Mouse (Mus musculus): ENCODE measurements around the gene Pgam5. TPM values are rescaled to one million over a fixed set of nuclear protein-coding genes. Genes with fewer than 3 reads are reported as not detected.

The Pgam5 gene
- polyA plus RNA-seq, 1 experiment from 2014 or later: 87.3 TPM

- Histone ChIP-seq H3K4me2 (no peak overlapping the region), H3K4me1 (no peaks in the 10 kb centered on the region), H3K9ac (no peak overlapping the region), H3K27me3 (no peaks in the 10 kb centered on the region), H3K36me3 (replicated peaks) (no peaks in the 10 kb centered on the region), H3K27ac (no peak overlapping the region), H3K4me3 (replicated peaks) (no peak overlapping the region), H3K9me3 (no peaks in the 10 kb centered on the region)
- no peak for ATAC-seq (ENCODE audit: low FRiP score)
- WGBS: 91% methylated on average over 1 of the region's 1 CpGs
These were observed 7.2 kb upstream of the Pgam5 start for GRCm38 (mm10) chr5:110276910-110277309.

- H3K27me3 ChIP-seq: no peaks in the 10 kb centered on the region
- no peak overlapping the region for H3K4me3 ChIP-seq (replicated peaks)
- H3K36me3 ChIP-seq (replicated peaks): no peaks in the 10 kb centered on the region
- H3K4me1 ChIP-seq: no peaks in the 10 kb centered on the region
- H3K9ac ChIP-seq: no peak overlapping the region
- 86% methylated on average over 2 of the region's 2 CpGs for WGBS
- no peak overlapping the region for H3K27ac ChIP-seq
- H3K4me2 ChIP-seq: no peak overlapping the region
- ATAC-seq (ENCODE audit: low FRiP score): no peak
- H3K9me3 ChIP-seq: no peaks in the 10 kb centered on the region
These were observed 6.7 kb upstream of the Pgam5 start for GRCm38 (mm10) chr5:110276391-110276790.

GRCm38 (mm10) chr5:110274846-110275245, 5.1 kb upstream of the Pgam5 start:
- H3K36me3 ChIP-seq (replicated peaks): no peaks in the 10 kb centered on the region
- 68% methylated on average over 2 of the region's 2 CpGs for WGBS
- H3K4me3 ChIP-seq (replicated peaks): no peak overlapping the region

GRCm38 (mm10) chr5:110274147-110274546, 4.4 kb upstream of the Pgam5 start:
- Histone ChIP-seq H3K36me3 (replicated peaks) (no peaks in the 10 kb centered on the region), H3K9ac (no peak overlapping the region), H3K27ac (no peak overlapping the region), H3K4me2 (no peak overlapping the region), H3K4me3 (replicated peaks) (no peak overlapping the region), H3K27me3 (no peaks in the 10 kb centered on the region), H3K4me1 (peaks cover under 1% of the 10 kb centered on the region; the same call in 1 of the 2 replicates), H3K9me3 (no peaks in the 10 kb centered on the region)
- no peak for ATAC-seq (ENCODE audit: low FRiP score)
- 84% methylated on average over 4 of the region's 4 CpGs for WGBS

More at GRCm38 (mm10) chr5:110274846-110275245, 5.1 kb upstream of the Pgam5 start:
- Histone ChIP-seq H3K4me1 (no peaks in the 10 kb centered on the region), H3K27me3 (no peaks in the 10 kb centered on the region), H3K9ac (no peak overlapping the region), H3K4me2 (no peak overlapping the region), H3K27ac (no peak overlapping the region), H3K9me3 (no peaks in the 10 kb centered on the region)
- ATAC-seq (ENCODE audit: low FRiP score): no peak

GRCm38 (mm10) chr5:110270242-110270641, 529 bp upstream of the Pgam5 start:
- H3K4me2 ChIP-seq: no peak overlapping the region; the same call in 1 of the 2 replicates
- H3K9ac ChIP-seq: no peak overlapping the region
- H3K4me3 ChIP-seq (replicated peaks): no peak overlapping the region
- H3K4me1 ChIP-seq: peaks cover 9% of the 10 kb centered on the region
- H3K27me3 ChIP-seq: no peaks in the 10 kb centered on the region
- H3K36me3 ChIP-seq (replicated peaks): peaks cover 23% of the 10 kb centered on the region
- ATAC-seq (ENCODE audit: low FRiP score): peak; percentile 31; the same call in 1 of the 2 replicates
- H3K9me3 ChIP-seq: no peaks in the 10 kb centered on the region
- 90% methylated on average over 6 of the region's 6 CpGs for WGBS
- H3K27ac ChIP-seq: no peak overlapping the region

- Histone ChIP-seq H3K27me3 (no peaks in the 10 kb centered on the region), H3K9me3 (no peaks in the 10 kb centered on the region), H3K4me3 (replicated peaks) (no peak overlapping the region), H3K36me3 (replicated peaks) (peaks cover 45% of the 10 kb centered on the region), H3K4me1 (peaks cover 9% of the 10 kb centered on the region), H3K9ac (no peak overlapping the region), H3K27ac (no peak overlapping the region), H3K4me2 (no peak overlapping the region)
- WGBS: 94% methylated on average over 4 of the region's 4 CpGs
- no peak for ATAC-seq (ENCODE audit: low FRiP score)
These were observed 2.8 kb downstream of the Pgam5 start for GRCm38 (mm10) chr5:110266941-110267340.

GRCm38 (mm10) chr5:110244091-110244490, 25.6 kb downstream of the Pgam5 start:
- peaks cover 84% of the 10 kb centered on the region for H3K36me3 ChIP-seq (replicated peaks)
- no peaks in the 10 kb centered on the region for H3K4me1 ChIP-seq
- H3K27me3 ChIP-seq: no peaks in the 10 kb centered on the region
- no peak for ATAC-seq (ENCODE audit: low FRiP score)
- no peak overlapping the region for H3K27ac ChIP-seq
- no peak overlapping the region for H3K4me2 ChIP-seq
- WGBS: 81% methylated on average over 2 of the region's 2 CpGs
- H3K4me3 ChIP-seq (replicated peaks): no peak overlapping the region
- H3K9ac ChIP-seq: no peak overlapping the region
- H3K9me3 ChIP-seq: no peaks in the 10 kb centered on the region

- peaks cover 22% of the 10 kb centered on the region for H3K4me1 ChIP-seq
- no peak for ATAC-seq (ENCODE audit: low FRiP score)
- no peak overlapping the region for H3K9ac ChIP-seq
- peak overlapping the region; percentile 97; the same call in 1 of the 2 replicates for H3K4me3 ChIP-seq (replicated peaks)
- H3K9me3 ChIP-seq: no peaks in the 10 kb centered on the region
- 93% methylated on average over 6 of the region's 6 CpGs for WGBS
- H3K27ac ChIP-seq: no peak overlapping the region
- no peaks in the 10 kb centered on the region for H3K27me3 ChIP-seq
- H3K36me3 ChIP-seq (replicated peaks): peaks cover 27% of the 10 kb centered on the region
- peak overlapping the region; percentile 66 for H3K4me2 ChIP-seq
These were observed 37.4 kb downstream of the Pgam5 start for GRCm38 (mm10) chr5:110232346-110232745.

GRCm38 (mm10) chr5:110231638-110232037, 38.1 kb downstream of the Pgam5 start:
- H3K4me1 ChIP-seq: peaks cover 22% of the 10 kb centered on the region
- no peaks in the 10 kb centered on the region for H3K9me3 ChIP-seq
- H3K27me3 ChIP-seq: no peaks in the 10 kb centered on the region
- H3K36me3 ChIP-seq (replicated peaks): peaks cover 20% of the 10 kb centered on the region
- H3K4me2 ChIP-seq: peak overlapping the region; percentile 66
- no peak for ATAC-seq (ENCODE audit: low FRiP score)
- peak overlapping the region; percentile 95 for H3K9ac ChIP-seq
- WGBS: 49% methylated on average over 13 of the region's 13 CpGs
- peak overlapping the region; percentile 97 for H3K4me3 ChIP-seq (replicated peaks)
- H3K27ac ChIP-seq: no peak overlapping the region

- under 1% methylated on average over 80 of the region's 81 CpGs for WGBS
- no peaks in the 10 kb centered on the region for H3K27me3 ChIP-seq
- H3K4me2 ChIP-seq: peak within 1 kb of the TSS; percentile 66
- peaks cover 13% of the 10 kb centered on the region for H3K36me3 ChIP-seq (replicated peaks)
- peak within 1 kb of the TSS; percentile 97 for H3K4me3 ChIP-seq (replicated peaks)
- peak within 1 kb of the TSS; percentile 96 for H3K27ac ChIP-seq
- no peaks in the 10 kb centered on the region for H3K9me3 ChIP-seq
- peak; percentile 96 for ATAC-seq (ENCODE audit: low FRiP score)
- H3K4me1 ChIP-seq: peaks cover 22% of the 10 kb centered on the region
- peak within 1 kb of the TSS; percentile 95 for H3K9ac ChIP-seq
These were observed 38.8 kb downstream of the Pgam5 start, which contains the start of gene Ankle2 for GRCm38 (mm10) chr5:110230780-110231461. Gene Ankle2, plus strand, starts transcription at chr5:110231004.

- Histone ChIP-seq H3K36me3 (replicated peaks) (peaks cover 10% of the 10 kb centered on the region), H3K27ac (peak overlapping the region; percentile 96), H3K27me3 (no peaks in the 10 kb centered on the region), H3K4me3 (replicated peaks) (peak overlapping the region; percentile 97), H3K9ac (peak overlapping the region; percentile 95), H3K9me3 (no peaks in the 10 kb centered on the region), H3K4me2 (peak overlapping the region; percentile 66), H3K4me1 (peaks cover 22% of the 10 kb centered on the region)
- 10% methylated on average over 8 of the region's 8 CpGs for WGBS
- no peak; the same call in 1 of the 2 replicates for ATAC-seq (ENCODE audit: low FRiP score)
These were observed 39.3 kb downstream of the Pgam5 start for GRCm38 (mm10) chr5:110230401-110230779.

- peaks cover 14% of the 10 kb centered on the region for H3K36me3 ChIP-seq (replicated peaks)
- ATAC-seq (ENCODE audit: low FRiP score): no peak
- WGBS: 40% methylated on average over 1 of the region's 1 CpGs
These were observed 42.3 kb downstream of the Pgam5 start for GRCm38 (mm10) chr5:110227336-110227883.

GRCm38 (mm10) chr5:110225056-110225455, 44.7 kb downstream of the Pgam5 start:
- Histone ChIP-seq H3K4me1 (peaks cover 3% of the 10 kb centered on the region), H3K4me2 (no peak overlapping the region), H3K9ac (no peak overlapping the region), H3K9me3 (no peaks in the 10 kb centered on the region), H3K27ac (no peak overlapping the region), H3K27me3 (no peaks in the 10 kb centered on the region), H3K4me3 (replicated peaks) (no peak overlapping the region), H3K36me3 (replicated peaks) (peaks cover 37% of the 10 kb centered on the region)
- WGBS: 88% methylated on average over 3 of the region's 3 CpGs
- no peak for ATAC-seq (ENCODE audit: low FRiP score)

More at GRCm38 (mm10) chr5:110227336-110227883, 42.3 kb downstream of the Pgam5 start:
- Histone ChIP-seq H3K4me2 (no peak overlapping the region), H3K27me3 (no peaks in the 10 kb centered on the region), H3K9me3 (no peaks in the 10 kb centered on the region), H3K9ac (no peak overlapping the region), H3K4me3 (replicated peaks) (no peak overlapping the region), H3K27ac (no peak overlapping the region), H3K4me1 (peaks cover 15% of the 10 kb centered on the region)

Measured in forebrain, embryonic 12.5 days (tissue).